Mouse (Mus musculus) neural tube, embryonic 15.5 days (tissue): Measurements from ENCODE around the gene Dclre1c. TPM values are rescaled to one million over a fixed set of nuclear protein-coding genes. Genes with fewer than 3 reads are reported as not detected.

ENCODE experiments used
- ATAC-seq: fragments of 200-750 bp; cut with Nextera tagmentation; 2 replicates; pipeline ENCODE4 v1.8.0; 2017; ENCODE audit warnings: mild to moderate bottlenecking, moderate TSS enrichment, moderate library complexity; ENCODE audit not compliant: low FRiP score
- H3K27ac ChIP-seq: fragments of 300-500 bp; sonication (generic); replicated peaks from 2 replicates; pipeline ENCODE4 v1.5.1; 2015; ENCODE audit warnings: mild to moderate bottlenecking, inconsistent platforms
- H3K27me3 ChIP-seq: fragments of 300-500 bp; sonication (generic); replicated peaks from 2 replicates; pipeline ENCODE4 v1.6.1; 2015; ENCODE audit warnings: inconsistent platforms
- H3K36me3 ChIP-seq: fragments of 300-500 bp; sonication (generic); 2 replicates; pipeline ENCODE4 v1.6.1; 2015; ENCODE audit warnings: inconsistent platforms
- H3K4me1 ChIP-seq: fragments of 300-500 bp; sonication (generic); 2 replicates; pipeline ENCODE4 v1.6.1; 2015; ENCODE audit warnings: inconsistent platforms
- H3K4me2 ChIP-seq: fragments of 300-500 bp; sonication (generic); 2 replicates; pipeline ENCODE4 v1.6.1; 2015; ENCODE audit warnings: inconsistent platforms, mild to moderate bottlenecking, moderate library complexity
- H3K4me3 ChIP-seq: fragments of 300-500 bp; sonication (generic); replicated peaks from 2 replicates; pipeline ENCODE4 v1.5.1; 2015; ENCODE audit warnings: mild to moderate bottlenecking, inconsistent platforms
- H3K9ac ChIP-seq: fragments of 300-500 bp; sonication (generic); replicated peaks from 2 replicates; pipeline ENCODE4 v1.6.1; 2015; ENCODE audit warnings: mild to moderate bottlenecking, inconsistent platforms
- H3K9me3 ChIP-seq: fragments of 300-500 bp; sonication (generic); replicated peaks from 2 replicates; pipeline ENCODE4 v1.6.1; 2016; ENCODE audit warnings: inconsistent platforms
- WGBS: fragments of 180-500 bp; shearing (Covaris S2); methylation state at CpG from one replicate; pipeline ENCODE4 v1.1.7; 2015; ENCODE audit warnings: mixed read lengths; 5-methylcytosine and 5-hydroxymethylcytosine counted together
- polyA plus RNA-seq: library from polyadenylated mRNA; unstranded; fragments of >200 nt; fragmentation: Nextera tagmentation; extraction: Ambion mirVana; gene quantifications from 2 replicates; pipeline ENCODE4 v1.2.1, GENCODE M21; 2015

The Dclre1c gene
- polyA plus RNA-seq, 1 experiment from 2014 or later: 6.7 TPM

DNA sequence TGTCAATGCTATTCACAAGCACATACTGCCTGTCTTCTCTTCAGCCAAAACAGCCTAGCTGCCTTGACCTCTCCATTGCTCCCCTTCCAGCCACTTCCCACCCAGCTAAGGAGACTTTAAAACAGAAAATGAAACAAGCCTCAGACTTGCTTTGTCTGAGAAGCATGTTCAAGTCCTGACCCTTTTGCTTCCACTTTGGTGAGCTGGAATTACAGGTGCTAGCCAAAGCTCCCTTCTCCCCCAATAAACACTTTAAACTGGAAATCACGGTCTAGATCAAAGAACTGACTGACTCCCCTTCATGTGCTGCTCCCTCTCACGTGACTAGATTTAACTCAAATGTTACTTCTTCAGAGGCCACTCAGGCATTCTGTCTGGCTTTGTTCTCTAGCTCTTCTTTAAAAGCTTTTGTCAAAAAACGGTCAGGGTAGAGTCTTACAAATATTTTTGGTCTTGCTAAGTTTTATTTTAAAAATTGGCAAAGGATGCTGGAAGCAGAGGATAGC, 51.9 kb downstream of the Dclre1c start:
- WGBS: 51% methylated on average over 3 of the region's 3 CpGs
- Histone ChIP-seq H3K4me1 (peaks cover 17% of the 10 kb centered on the region), H3K4me2 (peak overlapping the region; percentile 75), H3K9ac (no peak overlapping the region), H3K27ac (no peak overlapping the region), H3K27me3 (no peaks in the 10 kb centered on the region), H3K9me3 (no peaks in the 10 kb centered on the region), H3K36me3 (no peaks in the 10 kb centered on the region), H3K4me3 (peak overlapping the region; percentile 94; the same call in 1 of the 2 replicates)
- no peak for ATAC-seq

DNA sequence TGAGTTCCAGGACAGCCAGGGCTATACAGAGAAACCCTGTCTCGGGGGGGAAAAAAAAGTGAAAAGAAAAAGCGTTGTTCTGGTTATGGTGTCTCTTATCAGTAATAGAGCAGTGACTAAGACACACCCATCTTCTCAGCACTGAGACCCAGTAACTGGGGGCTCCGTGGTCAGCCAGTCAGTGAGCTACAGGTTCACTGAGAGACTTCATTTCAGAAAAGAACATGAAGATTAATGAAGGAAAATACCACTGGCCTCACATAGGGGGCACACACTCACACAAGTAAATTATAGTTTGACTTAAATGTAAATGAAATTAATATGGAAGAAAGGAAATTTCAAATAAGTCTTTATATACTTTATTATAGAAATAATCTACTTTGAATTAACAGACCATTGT, 56.3 kb downstream of the Dclre1c start:
- Histone ChIP-seq H3K4me2 (no peak overlapping the region), H3K27me3 (no peaks in the 10 kb centered on the region), H3K27ac (no peak overlapping the region), H3K36me3 (no peaks in the 10 kb centered on the region), H3K9me3 (no peaks in the 10 kb centered on the region), H3K4me1 (peaks cover 6% of the 10 kb centered on the region), H3K4me3 (no peak overlapping the region), H3K9ac (no peak overlapping the region)
- 89% methylated on average over 3 of the region's 3 CpGs for WGBS
- ATAC-seq: no peak

DNA sequence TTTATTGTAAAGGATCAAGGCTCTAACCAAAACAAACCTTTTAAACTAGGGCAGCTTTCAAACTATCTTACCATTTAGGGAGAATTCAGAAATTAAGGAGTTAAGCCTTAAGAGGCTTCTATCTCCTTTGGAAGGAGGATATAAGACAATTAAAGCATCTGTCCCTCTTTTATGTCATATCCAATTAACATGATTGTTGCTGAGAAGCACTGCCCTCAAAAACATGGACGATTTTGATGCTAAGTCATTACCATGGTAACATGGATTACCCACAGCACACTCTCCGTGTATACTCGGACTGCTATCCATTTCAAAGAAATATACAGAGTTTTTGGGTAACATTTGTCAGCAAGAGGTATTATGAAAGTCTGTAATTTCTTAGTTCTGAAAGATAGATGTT, 65.9 kb downstream of the Dclre1c start:
- Histone ChIP-seq H3K4me3 (no peak overlapping the region), H3K27ac (no peak overlapping the region), H3K36me3 (peaks cover 44% of the 10 kb centered on the region), H3K4me1 (no peaks in the 10 kb centered on the region), H3K4me2 (no peak overlapping the region), H3K9me3 (no peaks in the 10 kb centered on the region), H3K9ac (no peak overlapping the region), H3K27me3 (no peaks in the 10 kb centered on the region)
- WGBS: 87% methylated on average over 3 of the region's 3 CpGs
- ATAC-seq: no peak

DNA sequence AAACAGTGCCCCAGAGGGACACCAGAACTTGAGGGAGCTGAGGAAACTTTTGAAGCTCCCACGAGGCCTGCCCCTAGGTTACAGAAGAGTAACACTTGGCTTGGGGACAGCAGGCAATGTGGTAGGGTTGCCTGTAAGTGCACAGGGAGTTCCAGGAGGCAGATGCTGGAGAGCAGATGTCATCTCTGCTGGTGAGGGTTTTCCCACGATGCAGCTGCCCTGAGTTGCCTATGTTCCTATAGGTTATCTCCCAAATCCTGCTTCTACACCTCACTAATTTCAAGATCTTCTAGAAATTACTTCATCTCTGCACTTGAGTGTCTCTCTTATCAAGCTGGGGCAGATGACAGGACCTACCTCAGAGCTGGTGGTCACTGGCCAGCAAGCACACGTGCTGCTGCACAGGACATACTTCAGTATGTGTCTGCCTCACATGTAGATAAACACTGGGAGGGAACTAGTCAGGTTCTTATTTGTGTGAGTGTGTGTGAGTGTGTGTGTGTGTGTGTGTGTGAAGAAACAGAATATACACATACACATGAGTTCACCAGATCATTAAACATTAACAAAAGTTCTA, 70.0 kb downstream of the Dclre1c start:
- Histone ChIP-seq H3K27ac (no peak overlapping the region), H3K27me3 (no peaks in the 10 kb centered on the region), H3K4me1 (no peaks in the 10 kb centered on the region), H3K4me3 (no peak overlapping the region), H3K36me3 (peaks cover 72% of the 10 kb centered on the region), H3K4me2 (no peak overlapping the region), H3K9ac (no peak overlapping the region), H3K9me3 (no peaks in the 10 kb centered on the region)
- 97% methylated on average over 3 of the region's 3 CpGs for WGBS
- ATAC-seq: no peak

DNA sequence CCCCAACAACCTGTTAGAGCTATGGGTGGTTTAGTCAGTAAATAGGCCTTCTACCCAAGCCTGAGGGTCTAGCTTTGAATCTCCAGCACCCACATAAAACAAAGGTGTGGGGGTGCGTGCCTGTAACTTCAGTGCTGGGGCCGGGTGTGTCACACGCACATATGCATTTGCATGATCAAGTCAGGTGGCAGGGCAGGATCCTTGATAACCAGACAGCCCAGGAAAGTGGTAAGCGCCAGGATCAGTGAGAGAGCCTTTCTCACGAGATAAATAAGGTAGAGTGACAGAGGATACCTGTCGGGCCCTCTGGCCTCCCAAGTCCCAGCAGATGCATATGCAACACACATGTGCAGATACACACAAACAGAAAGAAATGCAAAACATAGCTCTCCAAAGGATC, 75.6 kb downstream of the Dclre1c start:
- Histone ChIP-seq H3K4me2 (no peak overlapping the region), H3K4me1 (no peaks in the 10 kb centered on the region), H3K36me3 (peaks cover 58% of the 10 kb centered on the region), H3K4me3 (no peak overlapping the region), H3K9me3 (no peaks in the 10 kb centered on the region), H3K9ac (no peak overlapping the region), H3K27ac (no peak overlapping the region), H3K27me3 (no peaks in the 10 kb centered on the region)
- WGBS: 96% methylated on average over 6 of the region's 6 CpGs
- no peak for ATAC-seq

DNA sequence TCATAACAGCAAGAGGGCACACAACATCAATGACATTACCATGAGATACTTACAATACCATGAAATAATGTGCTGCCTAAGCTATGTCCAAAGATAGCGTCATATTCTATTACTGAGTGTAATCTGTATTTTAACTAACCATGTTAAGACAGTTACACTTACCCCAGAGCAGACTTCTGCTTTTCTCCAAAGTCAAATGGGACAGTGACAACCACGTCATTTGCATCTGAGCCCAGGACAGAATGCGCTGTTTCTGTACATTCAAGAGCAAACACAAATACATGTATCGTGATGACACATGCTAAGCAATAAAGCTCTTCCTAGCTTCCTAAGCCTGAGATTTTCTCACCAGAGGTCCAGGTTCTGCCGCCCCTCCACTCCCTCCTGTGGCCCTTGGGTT, 77.0 kb downstream of the Dclre1c start:
- Histone ChIP-seq H3K9ac (no peak overlapping the region), H3K27me3 (no peaks in the 10 kb centered on the region), H3K4me1 (no peaks in the 10 kb centered on the region), H3K9me3 (no peaks in the 10 kb centered on the region), H3K36me3 (peaks cover 54% of the 10 kb centered on the region), H3K4me3 (no peak overlapping the region), H3K4me2 (no peak overlapping the region), H3K27ac (no peak overlapping the region)
- ATAC-seq: no peak
- WGBS: 97% methylated on average over 5 of the region's 5 CpGs

DNA sequence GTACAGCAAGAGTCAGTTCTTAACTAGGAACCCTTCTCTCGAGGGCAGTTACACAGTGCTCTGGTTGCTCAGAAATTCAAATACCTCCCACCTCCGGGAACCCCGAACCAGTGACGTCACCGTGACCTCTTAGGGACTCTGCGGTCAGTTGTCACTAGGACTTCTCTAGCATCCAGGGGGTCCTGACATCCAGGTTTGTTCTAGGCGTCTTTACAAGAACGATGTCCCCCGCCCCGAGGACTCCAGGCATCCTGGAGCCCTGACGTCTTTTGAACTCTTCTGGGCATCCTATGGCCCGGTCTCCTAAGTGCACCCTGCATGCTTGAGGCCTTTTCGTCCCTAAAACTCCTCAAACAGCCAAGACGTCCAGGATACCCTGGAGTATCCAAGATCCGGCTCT, 88.1 kb downstream of the Dclre1c start:
- H3K36me3 ChIP-seq: peaks cover 28% of the 10 kb centered on the region
- H3K4me3 ChIP-seq: peak overlapping the region; percentile 78
- no peaks in the 10 kb centered on the region for H3K9me3 ChIP-seq
- WGBS: under 1% methylated on average over 15 of the region's 15 CpGs
- no peaks in the 10 kb centered on the region for H3K27me3 ChIP-seq
- peak overlapping the region; percentile 91 for H3K4me2 ChIP-seq
- peak overlapping the region; percentile 82 for H3K9ac ChIP-seq
- H3K4me1 ChIP-seq: peaks cover 15% of the 10 kb centered on the region
- ATAC-seq: peak; percentile 3
- H3K27ac ChIP-seq: peak overlapping the region; percentile 87

DNA sequence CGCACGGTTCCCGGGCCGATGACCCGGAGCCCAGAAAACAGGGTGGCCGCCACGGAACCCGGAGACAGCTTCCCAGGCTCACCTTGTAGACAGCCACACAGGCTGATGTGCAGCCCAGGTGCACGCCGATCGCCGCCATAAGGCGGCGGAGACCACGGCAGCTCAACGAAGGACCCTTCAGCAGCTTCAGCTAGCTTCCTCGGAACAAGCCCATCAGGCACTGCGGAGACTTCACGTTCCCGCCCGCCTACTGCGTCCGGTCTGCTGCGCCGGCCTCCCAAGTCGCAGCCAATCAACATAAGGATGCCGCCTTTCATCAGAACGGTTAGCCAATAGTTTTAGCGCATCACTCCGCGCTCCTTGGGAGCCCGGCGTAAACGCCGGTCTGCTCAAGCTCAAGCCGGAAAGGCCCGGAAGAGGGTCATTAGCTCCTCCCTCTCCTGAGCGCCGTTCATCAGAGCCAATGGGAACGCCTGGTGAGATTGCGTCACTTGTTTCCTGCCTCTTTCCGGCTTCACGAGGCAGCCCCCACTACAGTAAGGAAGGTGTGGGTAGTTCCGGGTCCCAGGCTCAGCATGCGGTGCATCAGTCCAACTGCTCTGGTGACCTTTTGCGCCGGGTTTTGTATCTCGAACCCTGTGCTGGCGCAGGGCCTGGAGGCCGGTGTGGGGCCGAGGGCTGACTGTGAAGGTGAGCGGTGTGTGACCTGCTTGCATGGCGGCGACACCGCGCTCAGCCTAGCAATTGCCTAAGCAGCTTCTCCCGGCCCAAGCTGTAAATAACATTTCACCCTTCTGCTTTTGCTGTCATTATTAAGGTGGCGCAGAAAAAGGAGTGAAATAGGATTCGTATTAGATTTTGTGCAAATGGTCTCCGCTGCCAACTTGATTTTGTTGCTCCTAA, 88.9 kb downstream of the Dclre1c start, which contains the start of the genes Gm45902, Hspa14 and Cdnf:
Gene Gm45902, minus strand, starts transcription at position 239 of the 903 bp plus-strand sequence.
Gene Hspa14, minus strand, starts transcription at position 263 of the 903 bp plus-strand sequence.
Gene Cdnf, plus strand, starts transcription at position 479 of the 903 bp plus-strand sequence.
- under 1% methylated on average over 60 of the region's 60 CpGs for WGBS
- Histone ChIP-seq H3K36me3 (peaks cover 25% of the 10 kb centered on the region), H3K9me3 (no peaks in the 10 kb centered on the region), H3K27me3 (no peaks in the 10 kb centered on the region), H3K4me3 (peak within 1 kb of the TSS; percentile 78), H3K4me1 (peaks cover 15% of the 10 kb centered on the region), H3K27ac (peak within 1 kb of the TSS; percentile 90), H3K9ac (peak within 1 kb of the TSS; percentile 82), H3K4me2 (peak within 1 kb of the TSS; percentile 91)
- ATAC-seq: peak; percentile 100

Other genes with a start within 250 kb of the Dclre1c start
- 88.6 and 106 TPM in 2 replicates for gene Nmt2, start 139.9 kb upstream of the Dclre1c start, polyA plus RNA-seq
- 11.6 and 14.1 TPM in 2 replicates for gene Rpp38, start 91.5 kb upstream of the Dclre1c start, polyA plus RNA-seq
- 4.3 and 5.2 TPM in 2 replicates for gene Acbd7, start 88.0 kb upstream of the Dclre1c start, polyA plus RNA-seq
- gene Olah, start 26.9 kb upstream of the Dclre1c start, polyA plus RNA-seq: not detected in 2 replicates
- gene Meig1, start 1.5 kb upstream of the Dclre1c start, polyA plus RNA-seq: 3.8 and 4.7 TPM in 2 replicates
- gene Suv39h2, start 50.9 kb downstream of the Dclre1c start, polyA plus RNA-seq: 6.7 and 8.2 TPM in 2 replicates
- 6.6 and 6.9 TPM in 2 replicates for gene Gm45902, start 88.7 kb downstream of the Dclre1c start, polyA plus RNA-seq
- 58.0 and 75.0 TPM in 2 replicates for gene Hspa14, start 88.7 kb downstream of the Dclre1c start, polyA plus RNA-seq
- 0.19 and 0.28 TPM in 2 replicates for gene Cdnf, start 88.9 kb downstream of the Dclre1c start, polyA plus RNA-seq
- 22.4 and 35.5 TPM in 2 replicates for gene Fam107b, start 146.4 kb downstream of the Dclre1c start, polyA plus RNA-seq